Mouse (Mus musculus) thymus, adult 18-20 months (tissue): Measurements from ENCODE around the gene Irgm1.
"Not testable (repeated sequence)": the region's sequence is repeated elsewhere in the genome, so short reads cannot be mapped to it uniquely, and the experiment has no call there.

Experiments used
- DNase-seq, 2 experiments: peaks; one replicate each; pipeline ENCODE4 v3.0.0; 2022; ENCODE audit warnings: mixed read lengths in 2 of 2

Gene Irgm1

GRCm38 (mm10) chr11:48871201-48871772 is at the start of gene Irgm1:
Gene Irgm1 (minus strand): TSS chr11:48871683.
- peak; percentile 57 to 73 for DNase-seq

GRCm38 (mm10) chr11:48918380-48918779 is 46.9 kb upstream of the Irgm1 start:
- no peak for DNase-seq

GRCm38 (mm10) chr11:48913611-48914010 is 42.1 kb upstream of the Irgm1 start:
- DNase-seq = no peak

GRCm38 (mm10) chr11:48908459-48908858 is 37.0 kb upstream of the Irgm1 start:
- no peak for DNase-seq

GRCm38 (mm10) chr11:48902021-48902420 is 30.5 kb upstream of the Irgm1 start, which contains the start of gene Gm5431:
Gene Gm5431 (minus strand): TSS chr11:48902214.
- no peak for DNase-seq

- not testable (repeated sequence) for DNase-seq
Observed at GRCm38 (mm10) chr11:48901567-48901930, 30.1 kb upstream of the Irgm1 start.

- not testable (repeated sequence) for DNase-seq
Observed at GRCm38 (mm10) chr11:48900654-48901566, 29.4 kb upstream of the Irgm1 start.

GRCm38 (mm10) chr11:48898812-48899431 is 27.4 kb upstream of the Irgm1 start:
- DNase-seq = no peak

GRCm38 (mm10) chr11:48876680-48877079 is 5.2 kb upstream of the Irgm1 start:
- no peak for DNase-seq

- not testable (repeated sequence) for DNase-seq
Observed at GRCm38 (mm10) chr11:48875343-48875837, 3.9 kb upstream of the Irgm1 start.

- peak in 1 of 2 experiments; percentile 35 for DNase-seq
Observed at GRCm38 (mm10) chr11:48874465-48874864, 3.0 kb upstream of the Irgm1 start.

GRCm38 (mm10) chr11:48873591-48874290 is 2.3 kb upstream of the Irgm1 start:
- no peak for DNase-seq

GRCm38 (mm10) chr11:48872695-48873300 is 1.3 kb upstream of the Irgm1 start:
- peak in 1 of 2 experiments; percentile 24 for DNase-seq

GRCm38 (mm10) chr11:48871817-48872541 is 496 bp upstream of the Irgm1 start:
- peak in 1 of 2 experiments; percentile 44 for DNase-seq

GRCm38 (mm10) chr11:48870781-48871180 is 702 bp downstream of the Irgm1 start:
- no peak for DNase-seq

GRCm38 (mm10) chr11:48869380-48870110 is 1.9 kb downstream of the Irgm1 start:
- DNase-seq = peak in 1 of 2 experiments; percentile 19

- DNase-seq = no peak
Observed at GRCm38 (mm10) chr11:48866481-48866880, 5.0 kb downstream of the Irgm1 start.

GRCm38 (mm10) chr11:48863808-48864207 is 7.7 kb downstream of the Irgm1 start:
- no peak for DNase-seq

GRCm38 (mm10) chr11:48862784-48863319 is 8.6 kb downstream of the Irgm1 start:
- DNase-seq = no peak

GRCm38 (mm10) chr11:48859014-48859413 is 12.5 kb downstream of the Irgm1 start:
- no peak for DNase-seq
